Mouse (Mus musculus) left cerebral cortex, postnatal 25 days (tissue): Measurements from ENCODE around the gene Vmn1r73. TPM values are rescaled to one million over a fixed set of nuclear protein-coding genes. Genes with fewer than 3 reads are reported as not detected.

Experiments used
- DNase-seq, 2 experiments: peaks; one replicate each; pipeline ENCODE4 v3.0.0; 2022; ENCODE audit warnings: low spot score in 2 of 2, mixed read lengths in 1 of 2
- intact Hi-C: fragments of 180-260 bp; cut with DNase I; formaldehyde crosslinking; loops from one replicate; pipeline ENCODE4 v1.15.1; 2025
- total RNA-seq, 2 experiments: library from RNA; stranded (reverse); gene quantifications; 2 replicates each; pipeline ENCODE4 v1.2.3; 2021

Gene Vmn1r73
- not detected for total RNA-seq

DNA sequence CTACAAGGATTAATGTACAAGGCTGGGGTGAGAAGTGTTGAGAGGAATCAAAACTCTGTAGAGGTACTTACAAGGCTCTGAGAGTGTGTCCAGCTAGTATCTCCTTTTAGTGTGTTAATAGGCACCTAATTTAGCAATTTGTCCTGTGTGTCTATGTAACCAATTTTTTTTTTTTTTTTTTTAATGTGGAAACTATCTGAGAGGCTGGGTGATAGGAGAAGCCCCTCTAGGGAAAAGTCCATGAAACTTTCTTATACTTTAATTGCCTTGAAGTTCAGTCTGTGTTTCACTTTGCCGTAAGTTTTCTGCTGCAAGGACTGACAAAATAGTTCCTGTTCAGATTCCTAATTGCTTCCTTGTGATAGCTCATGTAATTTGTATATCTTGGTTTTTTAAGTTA lies at the start of gene Vmn1r73:
TSS of gene Vmn1r73 (plus strand) at position 301 of the 400 bp plus-strand sequence.
- intact Hi-C loops, result no loop called here
- DNase-seq, result no peak

Other genes starting within 250 kb of the Vmn1r73 start
- not detected for gene Zscan4-ps2, start 216.0 kb upstream of the Vmn1r73 start, total RNA-seq
- not detected for gene Zscan4-ps3, start 121.0 kb upstream of the Vmn1r73 start, total RNA-seq
- not detected for gene Vmn1r72, start 50.1 kb upstream of the Vmn1r73 start, total RNA-seq
- gene Vmn1r74, start 103.7 kb downstream of the Vmn1r73 start, total RNA-seq, result not detected
- gene Vmn1r75, start 144.4 kb downstream of the Vmn1r73 start, total RNA-seq, result not detected
- gene Vmn1r76, start 207.9 kb downstream of the Vmn1r73 start, total RNA-seq, result not detected